ENCODE assay signal across 10 mouse cellular contexts in the genomic region with DNA sequence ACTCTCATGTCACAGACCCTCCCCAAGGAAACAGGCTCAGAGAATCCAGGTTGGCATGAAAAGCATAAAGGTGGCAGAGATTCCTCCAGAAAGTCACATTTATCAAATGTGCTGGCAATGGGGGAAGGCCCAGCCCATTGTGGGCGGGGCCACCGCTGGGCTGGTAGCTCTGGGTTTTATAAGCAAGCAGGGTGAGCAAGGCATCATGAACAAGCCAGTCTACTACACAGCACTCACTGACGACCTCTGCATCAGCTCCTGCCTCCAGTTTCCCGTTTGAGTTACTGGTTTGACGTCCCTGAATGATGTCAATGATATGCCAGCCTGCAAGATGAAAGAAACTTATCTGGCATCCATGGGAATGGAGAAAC. TPM values are rescaled to one million over a fixed set of nuclear protein-coding genes. Genes with fewer than 3 reads are reported as not detected.
DNase-seq lines count a peak whose midpoint lies in the region; ATAC-seq and TF ChIP-seq lines count a peak whose summit lies in the region.
"Had no signal": no experiment of that assay in that cellular context is flagged by ENCODE, and none has a peak within 500 bp of the region (broad histone marks: within the 10 kb centered on the region; RNA-seq: fewer than 3 reads in every experiment).

No protein-coding gene starts in this region.

- ATAC-seq in lung, embryonic 15.5 days (ENCODE audit: borderline replicate concordance, extremely low read depth, low FRiP score, low TSS enrichment): no peak
- ATAC-seq in heart, embryonic 16.5 days (replicated peaks; ENCODE audit: extremely low read depth, insufficient read depth, low FRiP score): no peak
- ATAC-seq in midbrain, embryonic 15.5 days (replicated peaks): no peak

- DNase-seq in lung, postnatal 25 days (ENCODE audit: low spot score): no peak
- peak; percentile 15 for DNase-seq in T-cell, adult 2 months (ENCODE audit: low spot score)
- DNase-seq in left cerebral cortex, adult 18-20 months (ENCODE audit: low spot score in 2 of 2): no peak
- DNase-seq in kidney, postnatal 36 days: no peak
- DNase-seq: cerebellum, postnatal 36 days had no signal

- no peak overlapping the region for H3K9ac ChIP-seq in lung, embryonic 15.5 days
- no peak overlapping the region for H3K9ac ChIP-seq in heart, embryonic 16.5 days (ENCODE audit: low read length)
- H3K9ac ChIP-seq in midbrain, embryonic 15.5 days: no peak overlapping the region

- H3K9me3 ChIP-seq in lung, embryonic 15.5 days: no peaks in the 10 kb centered on the region
- H3K9me3 ChIP-seq in heart, embryonic 16.5 days (replicated peaks; ENCODE audit: control insufficient read depth, low read length): no peaks in the 10 kb centered on the region
- H3K9me3 ChIP-seq in midbrain, embryonic 15.5 days: no peaks in the 10 kb centered on the region

- no peak overlapping the region for H3K4me3 ChIP-seq in lung, embryonic 15.5 days
- H3K4me3 ChIP-seq in heart, embryonic 16.5 days (ENCODE audit: low read length): no peak overlapping the region
- no peak overlapping the region for H3K4me3 ChIP-seq in small intestine, adult 2 months (ENCODE audit: low read depth, low read length)
- H3K4me3 ChIP-seq in midbrain, embryonic 15.5 days: no peak overlapping the region

- peaks cover 27% of the 10 kb centered on the region for H3K4me1 ChIP-seq in lung, embryonic 15.5 days
- peaks cover 29% of the 10 kb centered on the region for H3K4me1 ChIP-seq in heart, embryonic 16.5 days (ENCODE audit: control insufficient read depth, insufficient read depth, low read length)
- H3K4me1 ChIP-seq in small intestine, adult 2 months (ENCODE audit: control insufficient read depth, insufficient read depth, insufficient read length, low read length): peaks cover 29% of the 10 kb centered on the region
- H3K4me1 ChIP-seq in midbrain, embryonic 15.5 days: no peaks in the 10 kb centered on the region

- H3K4me2 ChIP-seq in lung, embryonic 15.5 days: peak overlapping the region; percentile 10; the same call in 1 of the 2 replicates
- H3K4me2 ChIP-seq in heart, embryonic 16.5 days (ENCODE audit: low read depth, low read length): peak overlapping the region; percentile 10; the same call in 1 of the 2 replicates
- H3K4me2 ChIP-seq in midbrain, embryonic 15.5 days: no peak overlapping the region

- H3K27ac ChIP-seq in lung, embryonic 15.5 days: peak overlapping the region; percentile 58
- peak overlapping the region; percentile 66 for H3K27ac ChIP-seq in heart, embryonic 16.5 days (ENCODE audit: low read length)
- H3K27ac ChIP-seq in small intestine, adult 2 months (ENCODE audit: insufficient read depth, low read depth, low read length): peak overlapping the region; percentile 71
- no peak overlapping the region for H3K27ac ChIP-seq in midbrain, embryonic 15.5 days

- no peaks in the 10 kb centered on the region for H3K27me3 ChIP-seq in lung, embryonic 15.5 days
- H3K27me3 ChIP-seq in heart, embryonic 16.5 days (ENCODE audit: control insufficient read depth, insufficient read depth, low read length): no peaks in the 10 kb centered on the region
- no peaks in the 10 kb centered on the region for H3K27me3 ChIP-seq in small intestine, adult 2 months (ENCODE audit: control insufficient read depth, insufficient read depth, low read length)
- no peaks in the 10 kb centered on the region for H3K27me3 ChIP-seq in midbrain, embryonic 15.5 days (replicated peaks)

- no peaks in the 10 kb centered on the region for H3K36me3 ChIP-seq in lung, embryonic 15.5 days
- no peaks in the 10 kb centered on the region for H3K36me3 ChIP-seq in heart, embryonic 16.5 days (ENCODE audit: control insufficient read depth, insufficient read depth)
- H3K36me3 ChIP-seq in small intestine, adult 2 months (ENCODE audit: control insufficient read depth, insufficient read depth, low read length): no peaks in the 10 kb centered on the region
- H3K36me3 ChIP-seq in midbrain, embryonic 15.5 days (replicated peaks): no peaks in the 10 kb centered on the region

- 17% methylated on average over 5 of the region's 5 CpGs for WGBS in lung, embryonic 15.5 days
- WGBS in heart, embryonic 16.5 days: 19% methylated on average over 5 of the region's 5 CpGs
- 12% methylated on average over 5 of the region's 5 CpGs for WGBS in small intestine, adult 2 months
- WGBS in midbrain, embryonic 15.5 days: 41% methylated on average over 5 of the region's 5 CpGs

- TF ChIP-seq POLR2A in small intestine, adult 2 months (IDR thresholded peaks at IDR 0.05; ENCODE audit: low read depth, low read length): no peak; the same call in 1 of the 2 replicates

- no peak for TF ChIP-seq CTCF in small intestine, adult 2 months (IDR thresholded peaks at IDR 0.05; ENCODE audit: extremely low read depth, insufficient read length, insufficient replicate concordance, low read depth, low read length)

RNA-seq across cellular contexts. Expression of gene Pacsin2, which starts 10.0 kb away (rescaled TPM):
- 68.1 and 70.9 TPM in 2 replicates for polyA plus RNA-seq in lung, embryonic 15.5 days (2015; fragmentation: Nextera tagmentation; extraction: Ambion mirVana)
- polyA plus RNA-seq in heart, embryonic 16.5 days (2015; fragmentation: Nextera tagmentation; extraction: Ambion mirVana): 73.3 and 74.2 TPM in 2 replicates
- polyA plus RNA-seq in small intestine, adult 2 months (2012; rRNA removed): 32.5 and 73.5 TPM in 2 replicates
- 100 to 1,000 TPM; 105 to 116 TPM for total RNA-seq in left cerebral cortex, adult 18-20 months (2021)
- 24.8 and 25.5 TPM in 2 replicates for polyA plus RNA-seq in midbrain, embryonic 15.5 days (2015; fragmentation: Nextera tagmentation; extraction: Ambion mirVana)

RNA-seq across cellular contexts. Expression of gene Ttll1, which starts 36.2 kb away (rescaled TPM):
- 21.0 and 23.1 TPM in 2 replicates for polyA plus RNA-seq in lung, embryonic 15.5 days (2015; fragmentation: Nextera tagmentation; extraction: Ambion mirVana)
- 23.9 and 24.1 TPM in 2 replicates for polyA plus RNA-seq in heart, embryonic 16.5 days (2015; fragmentation: Nextera tagmentation; extraction: Ambion mirVana)
- 2.3 and 3.1 TPM in 2 replicates for polyA plus RNA-seq in small intestine, adult 2 months (2012; rRNA removed)
- total RNA-seq in left cerebral cortex, adult 18-20 months (2021): 10 to 100 TPM; 53.3 to 53.9 TPM
- 123 and 125 TPM in 2 replicates for polyA plus RNA-seq in midbrain, embryonic 15.5 days (2015; fragmentation: Nextera tagmentation; extraction: Ambion mirVana)

RNA-seq across cellular contexts. Expression of gene Bik, which starts 52.2 kb away (rescaled TPM):
- 15.2 and 16.1 TPM in 2 replicates for polyA plus RNA-seq in lung, embryonic 15.5 days (2015; fragmentation: Nextera tagmentation; extraction: Ambion mirVana)
- polyA plus RNA-seq in heart, embryonic 16.5 days (2015; fragmentation: Nextera tagmentation; extraction: Ambion mirVana): 22.9 TPM in 2 replicates
- polyA plus RNA-seq in small intestine, adult 2 months (2012; rRNA removed): 2.1 and 5.8 TPM in 2 replicates
- total RNA-seq in left cerebral cortex, adult 18-20 months (2021): not detected
- polyA plus RNA-seq in midbrain, embryonic 15.5 days (2015; fragmentation: Nextera tagmentation; extraction: Ambion mirVana): 0.30 and 0.56 TPM in 2 replicates
- total RNA-seq: left cerebral cortex, postnatal 36 days had no signal
